Mouse (Mus musculus): Measurements from ENCODE around the gene Slc9a6.

Slc9a6 gene

DNA sequence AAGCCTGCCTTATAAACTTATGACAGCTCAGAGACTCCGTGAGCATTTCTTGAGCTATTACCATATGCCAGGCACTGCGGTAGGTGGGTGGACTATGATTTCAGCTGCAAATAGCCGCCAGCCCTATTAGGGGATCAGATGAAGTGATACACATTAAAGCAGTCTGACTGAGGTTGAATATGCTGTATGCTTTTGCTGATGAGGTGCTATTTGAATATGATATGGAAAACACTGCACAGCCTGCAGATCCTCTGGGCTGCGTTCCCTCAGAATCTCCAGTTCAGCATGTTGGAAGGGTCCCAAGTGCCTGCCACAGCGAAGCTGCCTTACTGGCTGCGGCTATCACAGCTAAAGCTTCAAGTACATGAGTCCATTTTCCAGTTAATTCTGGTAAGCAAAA lies 57.7 kb downstream of the Slc9a6 start:
- DNase-seq: no peak

DNA sequence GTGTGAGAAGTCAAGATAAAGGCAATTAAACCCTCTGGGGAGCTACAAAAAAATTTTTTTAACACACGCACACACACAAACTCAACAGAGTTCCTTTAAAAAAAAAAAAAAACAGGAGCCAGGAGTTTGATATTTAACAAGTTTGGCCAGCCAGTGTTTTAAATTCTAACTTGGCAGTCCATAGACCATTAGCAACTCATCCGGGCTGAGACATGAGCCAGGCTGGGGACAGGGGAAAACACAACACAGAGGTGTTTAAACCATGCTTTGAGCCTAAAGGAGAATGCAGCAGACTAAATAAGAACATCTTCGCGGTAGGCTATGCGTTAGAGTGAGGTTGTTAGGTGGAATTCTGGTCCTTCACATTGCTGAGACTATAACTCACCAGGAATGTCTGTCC lies 58.5 kb downstream of the Slc9a6 start:
- DNase-seq: no peak

DNA sequence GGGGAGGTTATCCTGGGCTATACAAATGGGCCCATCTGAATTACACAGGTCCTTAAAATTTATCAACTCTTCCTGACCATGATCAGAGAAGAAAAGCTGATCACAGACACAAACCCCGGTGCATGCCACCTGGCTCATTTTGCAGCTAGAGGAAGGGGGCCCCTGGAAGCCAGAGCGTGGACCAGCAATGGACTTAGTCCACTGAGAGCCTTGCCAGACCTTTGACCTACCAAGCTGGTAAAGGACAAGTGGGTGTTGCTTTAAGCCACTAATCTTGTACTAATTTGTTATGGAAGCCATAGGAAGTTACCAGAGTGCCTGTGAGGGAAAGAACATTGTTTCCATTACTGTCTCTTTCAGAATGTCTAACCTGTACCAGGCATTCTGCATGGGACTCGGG lies 58.9 kb downstream of the Slc9a6 start:
- DNase-seq: no peak

DNA sequence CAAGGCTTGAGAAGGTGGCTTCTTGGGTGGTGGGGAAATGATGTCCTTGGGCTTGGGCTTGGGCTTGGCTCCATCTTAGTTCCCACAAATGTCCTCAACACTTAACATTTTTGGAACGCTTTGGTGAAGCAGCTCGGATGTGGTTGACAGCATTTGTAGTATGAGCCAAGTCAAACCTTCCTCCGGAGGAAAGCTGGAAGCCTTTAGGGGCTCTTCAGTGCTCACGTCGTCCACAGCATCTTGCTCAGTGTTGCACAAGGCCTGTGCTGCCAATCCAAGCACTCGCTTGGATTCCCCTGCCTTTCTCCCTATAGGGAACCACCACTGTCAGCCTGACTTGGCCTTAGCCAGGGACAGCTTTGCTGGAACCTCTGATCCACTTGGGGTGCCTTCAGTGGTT lies 66.0 kb downstream of the Slc9a6 start:
- no peak for DNase-seq

DNA sequence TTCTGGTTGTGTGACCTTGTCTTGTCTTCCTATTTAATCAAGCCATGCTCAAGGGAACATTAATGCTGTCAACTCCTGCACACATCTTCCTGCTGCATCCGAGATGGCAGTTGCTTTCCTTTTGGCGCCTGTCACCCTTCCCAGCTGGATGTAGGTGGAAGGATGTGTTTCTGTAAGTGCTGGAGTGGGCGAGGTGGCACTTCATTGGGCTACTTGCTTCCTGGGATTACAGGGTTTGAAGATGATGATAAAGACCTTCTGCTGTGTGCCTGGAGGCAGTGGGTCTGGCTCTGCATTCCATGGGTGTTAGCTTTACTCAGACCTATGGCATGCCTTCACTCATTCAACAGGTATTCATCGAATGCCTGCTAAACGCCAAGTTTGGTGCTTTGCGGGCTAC lies 68.2 kb downstream of the Slc9a6 start:
- no peak for DNase-seq

DNA sequence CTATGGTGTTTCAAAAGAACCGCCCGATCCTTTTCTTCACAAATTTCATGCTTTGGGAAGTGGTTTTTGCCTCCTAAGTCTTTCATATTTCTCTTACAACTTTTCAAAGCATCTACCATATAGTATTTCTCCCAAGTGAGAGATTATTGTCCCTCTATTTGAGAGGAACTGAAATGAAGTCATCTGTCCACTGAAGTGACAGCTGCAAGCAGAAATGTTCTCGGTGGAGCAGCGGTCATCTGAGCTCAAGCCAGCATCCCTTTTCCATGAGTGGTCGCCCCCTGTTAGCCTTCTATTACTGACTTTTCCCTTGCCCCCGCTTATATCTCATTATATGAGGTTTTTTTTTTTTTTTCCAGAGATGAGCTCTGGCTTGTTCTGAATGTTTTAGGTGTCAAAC lies 69.5 kb downstream of the Slc9a6 start:
- no peak for DNase-seq

DNA sequence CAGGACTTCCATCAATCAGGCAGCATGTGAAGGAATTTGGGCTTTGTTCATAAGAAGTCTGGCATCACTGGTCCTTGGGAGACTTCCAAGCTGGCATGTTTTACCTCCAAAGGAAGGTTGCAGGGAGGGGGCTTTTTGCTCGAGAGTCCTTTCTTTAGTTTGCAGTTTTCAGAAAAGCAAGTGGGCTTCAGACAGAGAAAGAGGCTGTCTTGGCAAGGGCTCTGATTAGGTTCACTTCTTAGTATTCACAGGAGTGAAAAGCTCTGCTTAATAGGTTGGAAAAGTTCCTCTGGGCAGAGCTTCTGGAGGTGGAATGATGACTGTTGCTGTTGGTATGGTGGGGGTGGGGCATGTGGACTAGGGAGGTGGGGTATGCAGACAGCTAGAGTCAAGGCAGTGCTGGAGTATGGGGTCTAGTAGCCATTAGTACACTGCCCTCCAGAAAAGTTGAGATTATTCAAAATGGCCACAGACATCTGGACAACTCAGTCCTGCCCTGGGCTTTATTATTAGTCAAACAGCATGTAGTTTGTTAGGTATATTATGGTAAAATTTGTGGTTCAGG lies 72.7 kb downstream of the Slc9a6 start:
- no peak for DNase-seq

DNA sequence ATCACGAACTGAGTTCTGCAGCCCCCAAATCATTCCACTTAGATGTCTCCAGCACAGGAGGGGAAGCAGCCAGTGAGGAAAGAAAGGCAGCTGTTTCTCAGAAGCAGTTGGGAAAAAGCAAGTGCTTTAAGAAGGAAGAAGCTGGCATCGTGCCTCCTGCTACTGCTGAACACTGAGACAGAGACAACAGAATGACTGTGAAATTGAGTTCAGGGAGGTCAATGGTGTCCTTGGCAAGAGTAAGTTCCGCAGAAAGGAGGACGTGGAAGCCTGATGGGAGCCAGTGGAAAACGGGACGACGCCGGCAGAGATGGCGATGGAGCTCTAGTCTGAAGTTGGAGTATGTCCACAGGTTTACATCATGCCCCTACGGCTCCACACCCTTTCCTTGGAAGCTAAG lies 74.0 kb downstream of the Slc9a6 start:
- DNase-seq: no peak

DNA sequence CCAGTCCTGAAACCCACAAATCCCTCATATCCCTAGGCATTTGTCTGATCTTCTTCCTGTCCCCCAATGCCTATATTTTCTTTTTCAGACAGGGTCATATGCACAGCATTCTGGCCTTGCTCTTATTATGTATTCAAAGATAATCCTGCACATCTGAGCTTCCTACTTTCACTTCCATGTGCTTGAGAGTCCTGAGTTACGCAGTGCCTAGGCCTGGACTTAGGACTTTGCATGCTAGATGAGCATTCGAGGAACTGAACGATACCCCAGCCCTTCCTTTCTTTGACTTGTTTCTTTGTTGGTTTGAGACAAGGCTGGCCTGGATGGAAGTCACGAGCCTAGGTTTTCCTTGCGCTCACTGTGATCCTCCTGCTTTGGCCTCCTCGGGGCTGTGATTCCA lies 83.0 kb downstream of the Slc9a6 start:
- DNase-seq: no peak

DNA sequence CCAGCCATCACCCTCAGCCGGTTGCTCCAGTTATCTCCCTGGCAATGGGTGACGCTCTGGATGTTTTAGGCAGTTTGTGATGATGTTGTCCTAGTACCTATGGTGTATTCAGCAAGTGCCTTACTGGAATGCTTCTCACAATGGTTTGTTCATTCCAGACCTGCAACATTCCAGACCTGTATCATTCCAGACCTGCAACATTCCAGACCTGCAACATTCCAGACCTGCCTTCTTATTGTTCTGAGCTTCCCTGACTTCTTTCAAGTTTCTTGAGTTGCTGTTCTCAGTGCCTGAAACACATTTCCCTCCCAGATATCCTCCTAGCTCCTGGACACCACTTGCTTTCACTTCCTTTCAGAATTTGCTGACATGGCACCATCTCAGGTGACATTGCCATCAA lies 85.0 kb downstream of the Slc9a6 start:
- no peak for DNase-seq

DNA sequence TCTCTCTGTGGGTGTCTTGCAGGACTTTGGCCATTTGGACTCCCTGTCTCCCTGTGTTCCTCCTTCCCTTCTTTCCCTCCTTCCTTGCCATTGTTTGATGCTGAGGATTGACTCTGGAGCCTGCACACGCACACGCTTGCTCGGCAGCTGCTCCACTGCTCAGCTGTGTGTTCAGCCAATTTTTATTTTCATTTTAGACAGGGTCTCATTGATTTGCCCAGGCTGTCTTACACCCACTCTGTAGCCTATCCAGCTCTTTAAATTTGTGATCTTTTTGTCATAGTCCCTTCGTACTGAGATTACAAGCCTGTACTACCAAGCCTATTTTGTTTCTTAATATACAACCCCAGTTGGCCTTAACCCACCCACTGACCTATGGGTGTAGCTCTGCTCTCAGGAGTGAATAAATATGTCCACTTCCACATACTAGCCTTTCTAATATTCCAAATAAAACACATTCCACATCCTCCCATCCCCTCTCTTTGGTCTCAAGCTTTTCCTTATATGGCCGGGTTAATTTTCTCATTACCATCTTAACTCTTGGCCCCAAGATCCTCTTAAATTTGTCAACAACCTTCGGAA lies 87.7 kb downstream of the Slc9a6 start:
- DNase-seq: no peak

DNA sequence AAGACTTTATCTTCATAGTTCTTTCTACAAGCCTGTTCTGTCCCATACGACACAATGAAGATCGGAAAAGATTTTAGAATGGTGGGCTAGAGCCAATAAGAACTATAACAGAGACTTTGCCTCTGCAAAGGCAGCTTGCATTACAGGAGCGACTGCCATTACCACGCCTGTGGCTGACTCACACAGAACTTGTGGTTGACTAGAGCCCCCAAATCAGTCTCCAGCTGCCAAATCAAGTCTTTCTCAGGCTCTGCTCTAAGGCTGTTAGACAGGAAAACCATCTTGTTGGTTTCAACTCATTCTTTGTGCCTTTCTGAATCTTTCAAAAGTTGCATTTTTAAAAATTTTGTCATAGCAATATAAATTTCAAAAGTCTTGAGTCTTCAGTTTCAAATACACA lies 88.3 kb downstream of the Slc9a6 start:
- DNase-seq: no peak

DNA sequence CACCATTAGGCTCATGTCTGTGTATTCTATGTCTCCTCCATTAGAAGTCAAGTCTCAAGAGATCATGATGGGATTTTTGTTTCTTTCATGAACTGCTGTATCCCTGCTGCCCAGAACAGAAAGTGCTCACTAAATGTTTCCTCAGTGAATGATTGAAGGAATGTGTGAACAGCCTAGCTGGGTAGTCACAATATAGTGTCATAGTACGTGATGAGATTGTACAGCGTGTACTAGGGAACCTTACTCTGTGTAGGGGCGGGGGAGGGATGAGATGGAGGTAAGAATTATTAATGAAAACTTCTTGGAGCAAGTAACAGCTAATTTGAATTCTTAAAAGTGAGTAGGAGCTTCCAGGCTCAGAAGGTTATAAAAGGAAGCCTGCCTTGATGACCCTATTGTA lies 91.7 kb downstream of the Slc9a6 start:
- DNase-seq: no peak

DNA sequence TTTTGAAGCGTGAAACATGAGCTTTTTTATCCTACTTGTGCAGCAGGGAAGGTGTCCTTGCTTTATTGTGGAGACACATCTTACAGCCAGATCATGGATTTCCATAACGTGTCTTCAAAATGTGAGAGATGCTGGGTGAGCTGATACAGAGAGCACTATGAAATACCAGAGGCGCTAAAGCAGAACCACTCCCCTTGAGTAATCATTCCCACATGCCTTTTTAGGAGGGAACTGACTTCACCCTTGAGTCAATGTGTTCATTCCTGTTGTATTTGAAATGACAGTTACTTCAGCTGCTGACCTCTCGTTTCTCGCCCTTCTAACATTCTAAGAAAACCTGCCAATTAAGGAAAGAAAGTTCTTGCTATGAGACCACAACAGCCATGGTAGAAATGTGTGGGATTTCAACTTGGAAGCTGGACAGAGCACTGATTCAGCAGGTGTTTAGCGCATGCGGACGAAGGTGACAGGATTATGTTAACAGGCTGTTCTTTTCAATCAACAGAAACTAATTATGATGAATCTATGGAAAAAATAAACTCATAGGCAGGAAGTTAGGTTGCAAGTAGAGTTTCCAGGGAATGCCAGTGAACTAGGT lies 94.5 kb downstream of the Slc9a6 start:
- DNase-seq: no peak

DNA sequence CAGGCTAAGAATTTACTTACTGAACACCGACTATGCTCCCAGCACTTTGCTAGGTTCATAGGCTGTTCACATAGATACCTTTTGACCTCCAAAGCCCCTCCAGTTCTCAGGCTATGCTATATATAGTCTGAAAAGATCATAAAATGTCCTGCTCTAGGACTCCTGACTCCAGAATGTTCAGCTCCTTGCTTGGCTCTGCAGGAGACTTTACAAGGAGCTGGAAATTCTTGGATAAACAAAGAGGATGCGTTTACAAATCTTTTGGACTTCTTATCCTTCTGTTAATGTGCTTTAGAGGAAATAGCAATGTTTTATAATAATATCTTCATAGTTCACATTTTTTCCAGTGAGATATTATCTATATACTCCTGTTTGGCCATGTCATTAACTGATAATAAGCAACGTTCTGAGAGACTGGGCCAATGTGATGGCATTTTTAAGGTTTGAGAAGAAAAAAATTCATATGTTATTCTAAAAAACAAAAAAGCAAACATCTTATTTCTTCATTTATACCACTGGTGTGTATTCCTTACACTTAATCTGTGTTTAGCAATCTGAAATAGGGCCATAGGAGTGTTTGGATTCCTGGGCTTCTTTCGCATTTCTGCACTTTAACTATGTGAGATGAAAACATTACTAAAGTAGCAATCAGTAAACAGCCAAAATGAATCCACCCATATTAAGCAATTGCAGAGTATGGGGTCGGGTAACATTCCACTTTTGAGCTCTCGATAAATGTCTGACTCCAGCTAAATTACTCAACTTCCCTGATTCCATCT lies 99.2 kb downstream of the Slc9a6 start:
- DNase-seq: no peak

DNA sequence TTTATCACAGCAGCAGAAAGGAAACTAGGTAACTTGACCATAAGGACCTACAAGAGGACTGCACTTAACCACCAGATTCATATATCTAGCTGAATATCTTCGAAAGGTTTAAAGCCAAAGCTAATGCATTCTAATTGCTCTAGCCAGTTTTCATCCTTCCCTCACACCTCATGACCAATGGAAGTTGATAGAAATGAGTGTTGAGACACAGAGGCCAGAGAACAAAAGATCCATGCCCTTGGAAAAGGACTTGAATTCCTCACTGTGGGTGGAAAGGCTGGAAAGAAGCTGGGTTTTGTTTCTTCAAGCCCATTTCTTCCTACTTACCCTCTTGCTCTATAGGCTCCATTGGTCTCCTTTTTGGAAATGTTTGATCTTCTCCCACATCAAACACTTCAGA lies 101.0 kb downstream of the Slc9a6 start:
- DNase-seq: no peak

DNA sequence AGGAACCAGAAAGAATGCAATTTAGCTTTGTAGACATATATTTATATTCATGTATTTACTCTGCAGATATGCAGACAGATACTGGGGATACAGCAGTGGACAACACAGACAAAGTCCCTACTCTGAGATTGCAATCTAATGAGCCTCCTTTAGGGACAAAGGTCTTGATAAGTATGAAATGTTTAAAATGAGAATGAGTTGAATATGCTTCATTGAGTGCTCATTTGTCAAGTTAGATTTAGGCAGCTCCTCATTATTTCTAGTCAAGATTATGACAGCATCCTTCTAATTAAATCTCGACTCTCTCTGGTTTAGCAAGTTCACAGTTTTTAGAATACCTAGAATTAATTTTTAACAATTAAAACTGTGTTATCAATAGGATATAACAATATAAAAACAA lies 103.1 kb downstream of the Slc9a6 start:
- DNase-seq: no peak
